Mouse (Mus musculus): ENCODE measurements around the gene Arhgap21. TPM values are rescaled to one million over a fixed set of nuclear protein-coding genes. Genes with fewer than 3 reads are reported as not detected.
"Not testable (repeated sequence)": the region's sequence is repeated elsewhere in the genome, so short reads cannot be mapped to it uniquely, and the experiment has no call there.

The Arhgap21 gene
- polyA plus RNA-seq, 1 experiment from 2014 or later = 54.4 TPM

GRCm38 (mm10) chr2:20949168-20949567 lies 19.5 kb downstream of the Arhgap21 start:
- H3K9ac ChIP-seq (replicated peaks) = no peak overlapping the region

GRCm38 (mm10) chr2:20947036-20947435 lies 21.6 kb downstream of the Arhgap21 start:
- Histone ChIP-seq H3K27ac (no peak overlapping the region), H3K4me2 (replicated peaks) (no peak overlapping the region), H3K9me3 (no peaks in the 10 kb centered on the region), H3K27me3 (no peaks in the 10 kb centered on the region), H3K36me3 (no peaks in the 10 kb centered on the region), H3K4me1 (replicated peaks) (peaks cover 55% of the 10 kb centered on the region), H3K4me3 (replicated peaks) (no peak overlapping the region), H3K9ac (replicated peaks) (no peak overlapping the region)
- 71% methylated on average over 1 of the region's 1 CpGs for WGBS
- no peak for ATAC-seq

More at GRCm38 (mm10) chr2:20949168-20949567, 19.5 kb downstream of the Arhgap21 start:
- Histone ChIP-seq H3K36me3 (no peaks in the 10 kb centered on the region), H3K4me3 (replicated peaks) (no peak overlapping the region), H3K9me3 (no peaks in the 10 kb centered on the region), H3K4me1 (replicated peaks) (peaks cover 35% of the 10 kb centered on the region), H3K27me3 (no peaks in the 10 kb centered on the region), H3K4me2 (replicated peaks) (no peak overlapping the region), H3K27ac (no peak overlapping the region)
- 90% methylated on average over 3 of the region's 3 CpGs for whole genome bisulfite sequencing
- ATAC-seq = no peak

- Histone ChIP-seq H3K27ac (no peak overlapping the region), H3K27me3 (no peaks in the 10 kb centered on the region), H3K9me3 (no peaks in the 10 kb centered on the region), H3K36me3 (no peaks in the 10 kb centered on the region), H3K4me2 (replicated peaks) (no peak overlapping the region), H3K4me3 (replicated peaks) (no peak overlapping the region), H3K4me1 (replicated peaks) (peaks cover 54% of the 10 kb centered on the region), H3K9ac (replicated peaks) (no peak overlapping the region)
- WGBS = 90% methylated on average over 5 of the region's 5 CpGs
- ATAC-seq = no peak
Observed at GRCm38 (mm10) chr2:20945596-20945995, 23.1 kb downstream of the Arhgap21 start.

GRCm38 (mm10) chr2:20943730-20944454 lies 24.8 kb downstream of the Arhgap21 start:
- Histone ChIP-seq H3K9ac (replicated peaks) (0 out of 2 replicates have a peak overlapping the region, but pooled peaks have one; percentile 2), H3K4me1 (replicated peaks) (peaks cover 51% of the 10 kb centered on the region), H3K36me3 (no peaks in the 10 kb centered on the region), H3K4me3 (replicated peaks) (no peak overlapping the region), H3K9me3 (no peaks in the 10 kb centered on the region), H3K4me2 (replicated peaks) (no peak overlapping the region), H3K27me3 (no peaks in the 10 kb centered on the region), H3K27ac (peak overlapping the region; percentile 71)
- ATAC-seq = peak; percentile 62; the same call in 1 of the 2 replicates
- WGBS = 17% methylated on average over 7 of the region's 7 CpGs

- Histone ChIP-seq H3K36me3 (no peaks in the 10 kb centered on the region), H3K27me3 (no peaks in the 10 kb centered on the region), H3K9ac (replicated peaks) (0 out of 2 replicates have a peak overlapping the region, but pooled peaks have one; percentile 2), H3K4me3 (replicated peaks) (no peak overlapping the region), H3K4me1 (replicated peaks) (peaks cover 58% of the 10 kb centered on the region), H3K27ac (peak overlapping the region; percentile 71), H3K4me2 (replicated peaks) (peak overlapping the region; percentile 0; the same call in 1 of the 2 replicates), H3K9me3 (no peaks in the 10 kb centered on the region)
- ATAC-seq = peak; percentile 91
- WGBS = 3% methylated on average over 5 of the region's 5 CpGs
Observed at GRCm38 (mm10) chr2:20943222-20943621, 25.5 kb downstream of the Arhgap21 start.

- Histone ChIP-seq H3K4me2 (replicated peaks) (no peak overlapping the region), H3K27me3 (no peaks in the 10 kb centered on the region), H3K4me3 (replicated peaks) (no peak overlapping the region), H3K9ac (replicated peaks) (no peak overlapping the region), H3K4me1 (replicated peaks) (peaks cover 64% of the 10 kb centered on the region), H3K27ac (no peak overlapping the region), H3K36me3 (no peaks in the 10 kb centered on the region), H3K9me3 (no peaks in the 10 kb centered on the region)
- 62% methylated on average over 10 of the region's 10 CpGs for WGBS
- ATAC-seq = no peak
Observed at GRCm38 (mm10) chr2:20942434-20943198, 26.1 kb downstream of the Arhgap21 start.

- H3K4me2 ChIP-seq (replicated peaks) = no peak overlapping the region
- no peaks in the 10 kb centered on the region for H3K9me3 ChIP-seq
- no peak overlapping the region for H3K27ac ChIP-seq
- peaks cover 60% of the 10 kb centered on the region for H3K4me1 ChIP-seq (replicated peaks)
- H3K27me3 ChIP-seq = no peaks in the 10 kb centered on the region
- H3K9ac ChIP-seq (replicated peaks) = no peak overlapping the region
- ATAC-seq = no peak
- no peak overlapping the region for H3K4me3 ChIP-seq (replicated peaks)
- H3K36me3 ChIP-seq = no peaks in the 10 kb centered on the region
Observed at GRCm38 (mm10) chr2:20941105-20941504, 27.6 kb downstream of the Arhgap21 start.

GRCm38 (mm10) chr2:20939367-20939766 lies 29.3 kb downstream of the Arhgap21 start:
- peaks cover 63% of the 10 kb centered on the region for H3K4me1 ChIP-seq (replicated peaks)
- H3K4me3 ChIP-seq (replicated peaks) = no peak overlapping the region
- no peaks in the 10 kb centered on the region for H3K27me3 ChIP-seq
- ATAC-seq = no peak
- no peak overlapping the region for H3K9ac ChIP-seq (replicated peaks)
- H3K9me3 ChIP-seq = no peaks in the 10 kb centered on the region
- no peaks in the 10 kb centered on the region for H3K36me3 ChIP-seq
- WGBS = 83% methylated on average over 3 of the region's 3 CpGs
- H3K27ac ChIP-seq = no peak overlapping the region
- no peak overlapping the region for H3K4me2 ChIP-seq (replicated peaks)

- 84% methylated on average over 4 of the region's 4 CpGs for WGBS
- Histone ChIP-seq H3K9ac (replicated peaks) (no peak overlapping the region), H3K4me3 (replicated peaks) (no peak overlapping the region), H3K4me2 (replicated peaks) (no peak overlapping the region), H3K9me3 (no peaks in the 10 kb centered on the region), H3K27ac (no peak overlapping the region), H3K27me3 (no peaks in the 10 kb centered on the region), H3K4me1 (replicated peaks) (peaks cover 44% of the 10 kb centered on the region), H3K36me3 (no peaks in the 10 kb centered on the region)
- ATAC-seq = no peak
Observed at GRCm38 (mm10) chr2:20936609-20937221, 32.0 kb downstream of the Arhgap21 start.

GRCm38 (mm10) chr2:20934406-20934805 lies 34.3 kb downstream of the Arhgap21 start:
- ATAC-seq = no peak
- H3K27ac ChIP-seq = no peak overlapping the region
- no peak overlapping the region for H3K9ac ChIP-seq (replicated peaks)
- no peaks in the 10 kb centered on the region for H3K36me3 ChIP-seq
- H3K9me3 ChIP-seq = no peaks in the 10 kb centered on the region
- H3K4me1 ChIP-seq (replicated peaks) = peaks cover 33% of the 10 kb centered on the region
- no peak overlapping the region for H3K4me3 ChIP-seq (replicated peaks)
- H3K27me3 ChIP-seq = no peaks in the 10 kb centered on the region
- no peak overlapping the region for H3K4me2 ChIP-seq (replicated peaks)
- WGBS = 52% methylated on average over 9 of the region's 9 CpGs

GRCm38 (mm10) chr2:20932748-20933313 lies 35.9 kb downstream of the Arhgap21 start:
- Histone ChIP-seq H3K27me3 (no peaks in the 10 kb centered on the region), H3K4me2 (replicated peaks) (no peak overlapping the region), H3K4me3 (replicated peaks) (no peak overlapping the region), H3K4me1 (replicated peaks) (peaks cover 19% of the 10 kb centered on the region), H3K9ac (replicated peaks) (no peak overlapping the region), H3K27ac (no peak overlapping the region), H3K9me3 (no peaks in the 10 kb centered on the region), H3K36me3 (no peaks in the 10 kb centered on the region)
- ATAC-seq = no peak
- 93% methylated on average over 8 of the region's 8 CpGs for WGBS

- 96% methylated on average over 3 of the region's 4 CpGs for WGBS
- peaks cover 20% of the 10 kb centered on the region for H3K4me1 ChIP-seq (replicated peaks)
- H3K36me3 ChIP-seq; ATAC-seq; H3K4me2 ChIP-seq (replicated peaks); H3K4me3 ChIP-seq (replicated peaks); H3K9ac ChIP-seq (replicated peaks); H3K9me3 ChIP-seq; H3K27ac ChIP-seq; H3K27me3 ChIP-seq: not testable (repeated sequence)
Observed at GRCm38 (mm10) chr2:20931761-20932160, 36.9 kb downstream of the Arhgap21 start.

Data from midbrain, embryonic 13.5 days (tissue).